Mouse (Mus musculus): ENCODE measurements around the gene Cdr2l.

DNA sequence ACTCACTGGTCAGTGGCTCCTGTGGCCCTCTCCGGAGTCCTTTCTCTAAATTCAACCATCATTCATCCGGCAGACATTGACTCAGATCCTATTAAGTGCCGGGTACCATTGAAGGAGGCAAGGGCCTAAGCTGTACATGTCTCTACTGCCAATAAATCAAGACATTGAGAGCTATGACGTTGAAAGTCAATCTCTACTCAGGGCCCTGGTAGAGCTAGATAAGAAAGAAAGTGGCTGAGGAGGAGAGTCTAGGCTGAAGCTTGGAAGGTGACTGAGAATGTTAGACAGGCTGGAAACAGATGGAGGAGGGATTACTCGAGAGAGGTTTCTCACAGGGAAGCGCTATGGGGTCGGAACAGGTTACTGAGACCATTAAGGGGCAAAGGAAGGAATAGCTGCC, 11.3 kb upstream of the Cdr2l start:
- TF ChIP-seq NRF1 (IDR thresholded peaks at IDR 0.05; ENCODE audit: low read depth, low read length) (no peak), MAFK (IDR thresholded peaks at IDR 0.05; ENCODE audit: insufficient replicate concordance, low read length) (no peak), JUND (conservative IDR thresholded peaks at IDR 0.05; ENCODE audit: low read depth, low read length) (no peak), JUN (IDR thresholded peaks at IDR 0.05; ENCODE audit: insufficient read depth, low read depth, low read length) (no peak), TBP (conservative IDR thresholded peaks at IDR 0.05; ENCODE audit: low read depth, low read length) (no peak), MAX (IDR thresholded peaks at IDR 0.05; ENCODE audit: low read length) (no peak)
